In the genomic region with DNA sequence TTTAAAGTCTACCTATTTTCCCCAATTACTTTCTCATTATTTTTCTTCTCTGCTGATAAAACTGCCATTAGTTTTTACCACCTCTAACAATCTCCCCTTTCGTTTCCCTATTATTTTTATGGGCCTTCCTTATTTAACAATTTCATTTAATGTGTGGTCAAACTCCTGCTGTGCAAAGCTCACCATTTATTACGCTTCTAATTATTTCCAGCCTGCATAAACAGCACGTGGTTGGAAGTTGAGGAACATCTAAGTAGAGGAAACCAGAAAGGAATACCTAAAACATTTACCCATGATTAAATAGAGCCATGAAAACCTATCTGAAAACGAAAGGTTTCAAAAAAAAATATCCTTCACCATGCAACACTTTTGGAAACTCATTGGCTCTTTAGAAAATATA, we compare ENCODE assay signal across 17 mouse cellular contexts.
A peak's percentile ranks its signal among the peaks of the same experiment; 100 is the strongest.
DNase-seq lines count a peak whose midpoint lies in the region; ATAC-seq and TF ChIP-seq lines count a peak whose summit lies in the region.
"Had no signal": no experiment of that assay in that cellular context is flagged by ENCODE, and none has a peak within 500 bp of the region (broad histone marks: within the 10 kb centered on the region; RNA-seq: fewer than 3 reads in every experiment).

No protein-coding gene starts in this region.

- no peaks in the 10 kb centered on the region for H3K36me3 ChIP-seq in limb, embryonic 11.5 days (ENCODE audit: control insufficient read depth, insufficient read depth, low read length)
- no peaks in the 10 kb centered on the region for H3K36me3 ChIP-seq in limb, embryonic 10.5 days
- no peaks in the 10 kb centered on the region for H3K36me3 ChIP-seq in limb, embryonic 14.5 days (ENCODE audit: control insufficient read depth, insufficient read depth, low read length)
- H3K36me3 ChIP-seq: heart, embryonic 13.5 days; hindbrain, embryonic 15.5 days had no signal

- H3K9ac ChIP-seq in limb, embryonic 11.5 days (ENCODE audit: low read length): no peak overlapping the region
- H3K9ac ChIP-seq in limb, embryonic 14.5 days (ENCODE audit: low read depth, low read length, severe bottlenecking): no peak overlapping the region
- H3K9ac ChIP-seq: forebrain, embryonic 13.5 days; forebrain, postnatal 0 days; heart, embryonic 13.5 days; hindbrain, embryonic 15.5 days had no signal

- no peak overlapping the region for H3K27ac ChIP-seq in limb, embryonic 11.5 days (replicated peaks; ENCODE audit: low read depth, low read length)
- no peak overlapping the region for H3K27ac ChIP-seq in limb, embryonic 10.5 days
- H3K27ac ChIP-seq in limb, embryonic 14.5 days (replicated peaks; ENCODE audit: low read depth, low read length): no peak overlapping the region
- H3K27ac ChIP-seq: forebrain, embryonic 13.5 days; gastrocnemius, adult 2 months; heart, embryonic 13.5 days; hindbrain, embryonic 15.5 days had no signal

- no peaks in the 10 kb centered on the region for H3K27me3 ChIP-seq in limb, embryonic 11.5 days (ENCODE audit: control insufficient read depth, insufficient read depth, low read length)
- H3K27me3 ChIP-seq in limb, embryonic 10.5 days (ENCODE audit: low read depth, poor library complexity, severe bottlenecking): peaks cover 3% of the 10 kb centered on the region; the same call in 1 of the 2 replicates
- H3K27me3 ChIP-seq in limb, embryonic 14.5 days (ENCODE audit: control insufficient read depth, insufficient read depth, low read length): no peaks in the 10 kb centered on the region
- H3K27me3 ChIP-seq: forebrain, embryonic 13.5 days; heart, embryonic 13.5 days; hindbrain, embryonic 15.5 days had no signal

- no peaks in the 10 kb centered on the region for H3K9me3 ChIP-seq in limb, embryonic 11.5 days (ENCODE audit: control insufficient read depth, low read length)
- H3K9me3 ChIP-seq in limb, embryonic 10.5 days (replicated peaks): no peaks in the 10 kb centered on the region
- H3K9me3 ChIP-seq in limb, embryonic 14.5 days (ENCODE audit: control insufficient read depth, low read length): no peaks in the 10 kb centered on the region
- H3K9me3 ChIP-seq: forebrain, embryonic 13.5 days; heart, embryonic 13.5 days; hindbrain, embryonic 15.5 days had no signal

- H3K4me2 ChIP-seq in limb, embryonic 11.5 days (ENCODE audit: low read depth, severe bottlenecking): no peak overlapping the region
- H3K4me2 ChIP-seq in limb, embryonic 14.5 days (replicated peaks; ENCODE audit: low read depth, low read length, severe bottlenecking): no peak overlapping the region
- H3K4me2 ChIP-seq: forebrain, embryonic 13.5 days; heart, embryonic 13.5 days; hindbrain, embryonic 15.5 days had no signal

- 11% methylated on average over 4 of the region's 4 CpGs for WGBS in limb, embryonic 11.5 days
- WGBS in limb, embryonic 10.5 days: 27% methylated on average over 4 of the region's 4 CpGs
- WGBS in limb, embryonic 14.5 days: 13% methylated on average over 4 of the region's 4 CpGs

- DNase-seq in limb, embryonic 11.5 days (ENCODE audit: low spot score): peak; percentile 28
- no peak for DNase-seq in limb, embryonic 10.5 days (ENCODE audit: low spot score)
- DNase-seq in forelimb bud, embryonic 11.5 days (ENCODE audit: low read depth, low spot score): peak; percentile 80
- peak; percentile 28 for DNase-seq in limb, embryonic 14.5 days (ENCODE audit: low spot score)
- DNase-seq in heart, adult 11 months: no peak
- no peak for DNase-seq in cerebellum, postnatal 25 days
- DNase-seq: adrenal gland, adult 2 months; cerebellum, adult 11-12 months; gastrocnemius, adult 2 months; gastrocnemius, postnatal 25 days; heart, postnatal 36 days had no signal

- peak; percentile 62 for ATAC-seq in limb, embryonic 11.5 days (ENCODE audit: insufficient number of reproducible peaks, low FRiP score, low TSS enrichment, low read depth)
- 0 out of 2 replicates have a peak, but pooled peaks have one; percentile 30 for ATAC-seq in limb, embryonic 14.5 days (ENCODE audit: low FRiP score, low read depth)
- ATAC-seq: forebrain, embryonic 13.5 days; forebrain, postnatal 0 days; inflammation-experienced regulatory T-cells, adult 6 months; intestine, postnatal 0 days had no signal

- H3K4me3 ChIP-seq in limb, embryonic 11.5 days (ENCODE audit: low read depth, low read length): no peak overlapping the region
- no peak overlapping the region for H3K4me3 ChIP-seq in limb, embryonic 10.5 days
- no peak overlapping the region for H3K4me3 ChIP-seq in limb, embryonic 14.5 days (replicated peaks; ENCODE audit: low read length)
- H3K4me3 ChIP-seq: forebrain, embryonic 13.5 days; gastrocnemius, adult 2 months; heart, embryonic 13.5 days; hindbrain, embryonic 15.5 days had no signal

- no peak for TF ChIP-seq POLR2A in limb, embryonic 14.5 days (IDR thresholded peaks at IDR 0.05; ENCODE audit: borderline replicate concordance, extremely low read depth, insufficient read depth, insufficient read length)

- 0 out of 2 replicates have a peak, but pooled peaks cover 2% of the 10 kb centered on the region for H3K4me1 ChIP-seq in limb, embryonic 11.5 days (ENCODE audit: control insufficient read depth, insufficient read depth, low read length)
- peaks cover 13% of the 10 kb centered on the region for H3K4me1 ChIP-seq in limb, embryonic 10.5 days
- H3K4me1 ChIP-seq in limb, embryonic 14.5 days (ENCODE audit: control insufficient read depth, insufficient read depth, low read length): no peaks in the 10 kb centered on the region
- H3K4me1 ChIP-seq: forebrain, embryonic 13.5 days; heart, embryonic 13.5 days; hindbrain, embryonic 15.5 days had no signal

Comparison
In these comparisons a context has a peak if more than half of its experiments do, and no peak if none do; other contexts are left out.
1. DNase-seq: peak in limb, embryonic 11.5 days (single experiment), forelimb bud, embryonic 11.5 days (single experiment) and limb, embryonic 14.5 days (single experiment); none in limb, embryonic 10.5 days (single experiment), heart, adult 11 months (single experiment) and cerebellum, postnatal 25 days (0 of 2).